Mouse (Mus musculus): Measurements from ENCODE around the gene Klf8. TPM values are rescaled to one million over a fixed set of nuclear protein-coding genes. Genes with fewer than 3 reads are reported as not detected.
"Not testable (repeated sequence)": the region's sequence is repeated elsewhere in the genome, so short reads cannot be mapped to it uniquely, and the experiment has no call there.

The Klf8 gene
- 1.1 and 1.6 TPM in 2 replicates for polyA plus RNA-seq (2012; rRNA removed)

- 5% methylated on average over 17 of the region's 17 CpGs for WGBS
- Histone ChIP-seq H3K4me1 (ENCODE audit: control insufficient read depth, insufficient read depth, low read length) (no peaks in the 10 kb centered on the region), H3K4me3 (replicated peaks; ENCODE audit: insufficient read depth, low read depth, low read length) (peak within 1 kb of the TSS; percentile 75), H3K27ac (ENCODE audit: insufficient read depth, low read length) (peak within 1 kb of the TSS; percentile 29; the same call in 1 of the 2 replicates), H3K27me3 (ENCODE audit: control insufficient read depth, insufficient read depth, low read length) (no peaks in the 10 kb centered on the region)
- peak in 1 of 2 experiments; percentile 22 for DNase-seq
- TF ChIP-seq CTCF (IDR thresholded peaks at IDR 0.05; ENCODE audit: borderline replicate concordance, insufficient read depth, low read depth, low read length) (no peak), POLR2A (IDR thresholded peaks at IDR 0.05; ENCODE audit: borderline replicate concordance, insufficient read depth, low read length) (no peak)
Observed at GRCm38 (mm10) chrX:153237304-153237919, at the start of gene Klf8. Gene Klf8 (plus strand): TSS chrX:153237466.

- WGBS: 67% methylated on average over 2 of the region's 2 CpGs
- not testable (repeated sequence) for H3K4me1 ChIP-seq (ENCODE audit: control insufficient read depth, insufficient read depth, low read length); H3K4me3 ChIP-seq (replicated peaks; ENCODE audit: insufficient read depth, low read depth, low read length); H3K27me3 ChIP-seq (ENCODE audit: control insufficient read depth, insufficient read depth, low read length); H3K27ac ChIP-seq (ENCODE audit: insufficient read depth, low read length); DNase-seq
Observed at GRCm38 (mm10) chrX:153199185-153199584, 38.1 kb upstream of the Klf8 start.

GRCm38 (mm10) chrX:153211101-153211500 is 26.2 kb upstream of the Klf8 start:
- no peaks in the 10 kb centered on the region for H3K27me3 ChIP-seq (ENCODE audit: control insufficient read depth, insufficient read depth, low read length)

GRCm38 (mm10) chrX:153231240-153231639 is 6.0 kb upstream of the Klf8 start:
- Histone ChIP-seq H3K4me3 (replicated peaks; ENCODE audit: insufficient read depth, low read depth, low read length) (no peak overlapping the region), H3K27me3 (ENCODE audit: control insufficient read depth, insufficient read depth, low read length) (no peaks in the 10 kb centered on the region), H3K27ac (ENCODE audit: insufficient read depth, low read length) (no peak overlapping the region), H3K4me1 (ENCODE audit: control insufficient read depth, insufficient read depth, low read length) (no peaks in the 10 kb centered on the region)
- no peak for TF ChIP-seq CTCF (IDR thresholded peaks at IDR 0.05; ENCODE audit: borderline replicate concordance, insufficient read depth, low read depth, low read length)
- TF ChIP-seq POLR2A (IDR thresholded peaks at IDR 0.05; ENCODE audit: borderline replicate concordance, insufficient read depth, low read length): no peak
- 61% methylated on average over 2 of the region's 2 CpGs for WGBS
- no peak for DNase-seq

More at GRCm38 (mm10) chrX:153211101-153211500, 26.2 kb upstream of the Klf8 start:
- TF ChIP-seq CTCF (IDR thresholded peaks at IDR 0.05; ENCODE audit: borderline replicate concordance, insufficient read depth, low read depth, low read length) (no peak), POLR2A (IDR thresholded peaks at IDR 0.05; ENCODE audit: borderline replicate concordance, insufficient read depth, low read length) (no peak)
- DNase-seq: no peak
- no peak overlapping the region for H3K27ac ChIP-seq (ENCODE audit: insufficient read depth, low read length)
- H3K4me1 ChIP-seq (ENCODE audit: control insufficient read depth, insufficient read depth, low read length): no peaks in the 10 kb centered on the region
- whole genome bisulfite sequencing: 67% methylated on average over 1 of the region's 1 CpGs
- no peak overlapping the region for H3K4me3 ChIP-seq (replicated peaks; ENCODE audit: insufficient read depth, low read depth, low read length)

- no peaks in the 10 kb centered on the region for H3K27me3 ChIP-seq (ENCODE audit: control insufficient read depth, insufficient read depth, low read length)
- TF ChIP-seq POLR2A (IDR thresholded peaks at IDR 0.05; ENCODE audit: borderline replicate concordance, insufficient read depth, low read length): no peak
- no peak for TF ChIP-seq CTCF (IDR thresholded peaks at IDR 0.05; ENCODE audit: borderline replicate concordance, insufficient read depth, low read depth, low read length)
- no peak for DNase-seq
- no peak overlapping the region for H3K27ac ChIP-seq (ENCODE audit: insufficient read depth, low read length)
- H3K4me3 ChIP-seq (replicated peaks; ENCODE audit: insufficient read depth, low read depth, low read length): no peak overlapping the region
- 18% methylated on average over 10 of the region's 10 CpGs for WGBS
- H3K4me1 ChIP-seq (ENCODE audit: control insufficient read depth, insufficient read depth, low read length): no peaks in the 10 kb centered on the region
Observed at GRCm38 (mm10) chrX:153233255-153233654, 4.0 kb upstream of the Klf8 start.

GRCm38 (mm10) chrX:153237920-153238504 is 746 bp downstream of the Klf8 start:
- Histone ChIP-seq H3K27me3 (ENCODE audit: control insufficient read depth, insufficient read depth, low read length) (no peaks in the 10 kb centered on the region), H3K4me3 (replicated peaks; ENCODE audit: insufficient read depth, low read depth, low read length) (peak overlapping the region; percentile 75), H3K27ac (ENCODE audit: insufficient read depth, low read length) (peak overlapping the region; percentile 29; the same call in 1 of the 2 replicates), H3K4me1 (ENCODE audit: control insufficient read depth, insufficient read depth, low read length) (no peaks in the 10 kb centered on the region)
- 8% methylated on average over 23 of the region's 23 CpGs for WGBS
- TF ChIP-seq CTCF (IDR thresholded peaks at IDR 0.05; ENCODE audit: borderline replicate concordance, insufficient read depth, low read depth, low read length) (no peak), POLR2A (IDR thresholded peaks at IDR 0.05; ENCODE audit: borderline replicate concordance, insufficient read depth, low read length) (0 out of 2 replicates have a peak, but pooled peaks have one; percentile 12)
- DNase-seq: peak; percentile 57 to 62

GRCm38 (mm10) chrX:153254256-153254655 is 17.0 kb downstream of the Klf8 start:
- no peaks in the 10 kb centered on the region for H3K27me3 ChIP-seq (ENCODE audit: control insufficient read depth, insufficient read depth, low read length)
- no peak overlapping the region for H3K4me3 ChIP-seq (replicated peaks; ENCODE audit: insufficient read depth, low read depth, low read length)
- H3K4me1 ChIP-seq (ENCODE audit: control insufficient read depth, insufficient read depth, low read length): no peaks in the 10 kb centered on the region
- TF ChIP-seq POLR2A (IDR thresholded peaks at IDR 0.05; ENCODE audit: borderline replicate concordance, insufficient read depth, low read length): no peak
- no peak for TF ChIP-seq CTCF (IDR thresholded peaks at IDR 0.05; ENCODE audit: borderline replicate concordance, insufficient read depth, low read depth, low read length)
- 83% methylated on average over 1 of the region's 1 CpGs for WGBS
- DNase-seq: no peak
- H3K27ac ChIP-seq (ENCODE audit: insufficient read depth, low read length): no peak overlapping the region

- TF ChIP-seq POLR2A (IDR thresholded peaks at IDR 0.05; ENCODE audit: borderline replicate concordance, insufficient read depth, low read length) (no peak), CTCF (IDR thresholded peaks at IDR 0.05; ENCODE audit: borderline replicate concordance, insufficient read depth, low read depth, low read length) (no peak)
- no peak for DNase-seq
- no peak overlapping the region for H3K4me3 ChIP-seq (replicated peaks; ENCODE audit: insufficient read depth, low read depth, low read length)
- no peak overlapping the region for H3K27ac ChIP-seq (ENCODE audit: insufficient read depth, low read length)
- WGBS: 19% methylated on average over 2 of the region's 2 CpGs
- no peaks in the 10 kb centered on the region for H3K27me3 ChIP-seq (ENCODE audit: control insufficient read depth, insufficient read depth, low read length)
- no peaks in the 10 kb centered on the region for H3K4me1 ChIP-seq (ENCODE audit: control insufficient read depth, insufficient read depth, low read length)
Observed at GRCm38 (mm10) chrX:153255504-153255903, 18.2 kb downstream of the Klf8 start.

Data from cerebellum, adult 2 months (tissue).